Mouse (Mus musculus) thymus, postnatal 25 days (tissue): Measurements from ENCODE around the gene Pomp.
"Not testable (repeated sequence)": the region's sequence is repeated elsewhere in the genome, so short reads cannot be mapped to it uniquely, and the experiment has no call there.

Source experiments
- DNase-seq: peaks from one replicate; pipeline ENCODE4 v3.0.0; 2022

The Pomp gene

GRCm38 (mm10) chr5:147860076-147860448 is 199 bp upstream of the Pomp start:
- no peak for DNase-seq

GRCm38 (mm10) chr5:147868674-147869073 is 8.4 kb downstream of the Pomp start:
- DNase-seq: no peak

GRCm38 (mm10) chr5:147869568-147869967 is 9.3 kb downstream of the Pomp start:
- no peak for DNase-seq

- DNase-seq: no peak
Observed at GRCm38 (mm10) chr5:147870296-147870695, 10.0 kb downstream of the Pomp start.

- DNase-seq: no peak
Observed at GRCm38 (mm10) chr5:147871091-147871820, 11.0 kb downstream of the Pomp start.

GRCm38 (mm10) chr5:147874491-147875065 is 14.3 kb downstream of the Pomp start:
- DNase-seq: no peak

GRCm38 (mm10) chr5:147875210-147875609 is 14.9 kb downstream of the Pomp start:
- no peak for DNase-seq

- peak; percentile 19 for DNase-seq
Observed at GRCm38 (mm10) chr5:147877520-147877919, 17.3 kb downstream of the Pomp start.

GRCm38 (mm10) chr5:147879971-147880682 is 19.9 kb downstream of the Pomp start:
- no peak for DNase-seq

GRCm38 (mm10) chr5:147883581-147883980 is 23.3 kb downstream of the Pomp start:
- DNase-seq: no peak

GRCm38 (mm10) chr5:147888313-147889297 is 28.3 kb downstream of the Pomp start:
- no peak for DNase-seq

- no peak for DNase-seq
Observed at GRCm38 (mm10) chr5:147892735-147893134, 32.5 kb downstream of the Pomp start.

GRCm38 (mm10) chr5:147893143-147893542 is 32.9 kb downstream of the Pomp start:
- no peak for DNase-seq

- DNase-seq: peak; percentile 44
Observed at GRCm38 (mm10) chr5:147893766-147894454, 33.6 kb downstream of the Pomp start.

GRCm38 (mm10) chr5:147894455-147895076 is 34.3 kb downstream of the Pomp start, which contains the start of gene Slc46a3:
Gene Slc46a3 (minus strand): TSS chr5:147894815.
- peak; percentile 94 for DNase-seq

- peak; percentile 40 for DNase-seq
Observed at GRCm38 (mm10) chr5:147895436-147896198, 35.4 kb downstream of the Pomp start.

GRCm38 (mm10) chr5:147896501-147896900 is 36.2 kb downstream of the Pomp start:
- DNase-seq: not testable (repeated sequence)

GRCm38 (mm10) chr5:147898254-147898653 is 38.0 kb downstream of the Pomp start:
- DNase-seq: no peak

- DNase-seq: no peak
Observed at GRCm38 (mm10) chr5:147898968-147899549, 38.8 kb downstream of the Pomp start.

GRCm38 (mm10) chr5:147902008-147902757 is 41.9 kb downstream of the Pomp start:
- DNase-seq: no peak
